Mouse (Mus musculus): ENCODE measurements at regions not wholly inside any gene's neighbourhood (a gene's known extent, or its start where the extent isn't known, plus 50 kb on each side); places are given as distances from the start of the nearest gene placed in this dataset.

GRCm38 (mm10) chr1:76933460-76933859, 581.4 kb downstream of the Epha4 start:
- no peak for TF ChIP-seq CTCF (IDR thresholded peaks at IDR 0.05; ENCODE audit: control insufficient read depth, insufficient read depth, insufficient read length)
- TF ChIP-seq MAX (IDR thresholded peaks at IDR 0.05), result no peak
- TF ChIP-seq FOSL1 (IDR thresholded peaks at IDR 0.05; ENCODE audit: insufficient read depth, low read length, poor library complexity, severe bottlenecking), result no peak
- no peak for TF ChIP-seq USF1 (IDR thresholded peaks at IDR 0.05; ENCODE audit: low read depth)
- no peak for TF ChIP-seq MYOG (IDR thresholded peaks at IDR 0.05; ENCODE audit: control insufficient read depth, extremely low read depth, insufficient read length)
- TF ChIP-seq MYOD1 (IDR thresholded peaks at IDR 0.05; ENCODE audit: control insufficient read depth, insufficient read length, low read depth), result no peak
- TF ChIP-seq CEBPB (IDR thresholded peaks at IDR 0.05; ENCODE audit: low read depth), result no peak

All from C2C12 (cell line).